Mouse (Mus musculus): ENCODE measurements around the gene Pglyrp1. TPM values are rescaled to one million over a fixed set of nuclear protein-coding genes. Genes with fewer than 3 reads are reported as not detected.

The Pglyrp1 gene
- total and polyA plus RNA-seq, 2 experiments from 2014 or later: 18.2 to 26.8 TPM

GRCm38 (mm10) chr7:18839865-18840264 is 31.3 kb upstream of the Pglyrp1 start, which contains the start of gene Mill2:
Gene Mill2, plus strand, starts transcription at chr7:18839966.
- peak within 1 kb of the TSS; percentile 68 for H3K9ac ChIP-seq (replicated peaks; ENCODE audit: low read length, poor library complexity, severe bottlenecking)
- no peak for DNase-seq (ENCODE audit: low spot score)
- H3K4me3 ChIP-seq (ENCODE audit: low read depth, low read length): peak within 1 kb of the TSS; percentile 36
- H3K27ac ChIP-seq (ENCODE audit: low read depth, low read length): peak within 1 kb of the TSS; percentile 68
- 18% methylated on average over 3 of the region's 3 CpGs for WGBS
- TF ChIP-seq CTCF (IDR thresholded peaks at IDR 0.05): no peak
- H3K36me3 ChIP-seq (ENCODE audit: insufficient read depth, low read length): no peaks in the 10 kb centered on the region
- H3K4me1 ChIP-seq (ENCODE audit: insufficient read depth, low read length): no peaks in the 10 kb centered on the region
- H3K9me3 ChIP-seq (ENCODE audit: low read length): no peaks in the 10 kb centered on the region
- H3K27me3 ChIP-seq (ENCODE audit: insufficient read depth, low read length): no peaks in the 10 kb centered on the region
- peak within 1 kb of the TSS; percentile 66 for H3K4me2 ChIP-seq (ENCODE audit: low read depth, low read length, poor library complexity, severe bottlenecking)
- ATAC-seq (ENCODE audit: low FRiP score): peak; percentile 42

- H3K27me3 ChIP-seq (ENCODE audit: insufficient read depth, low read length): no peaks in the 10 kb centered on the region
- DNase-seq (ENCODE audit: low spot score) (peak; percentile 65), ATAC-seq (ENCODE audit: low FRiP score) (peak; percentile 84)
- 4% methylated on average over 11 of the region's 17 CpGs for WGBS
- no peak for TF ChIP-seq CTCF (IDR thresholded peaks at IDR 0.05)
- no peaks in the 10 kb centered on the region for H3K36me3 ChIP-seq (ENCODE audit: insufficient read depth, low read length)
- peak overlapping the region; percentile 36 for H3K4me3 ChIP-seq (ENCODE audit: low read depth, low read length)
- H3K4me1 ChIP-seq (ENCODE audit: insufficient read depth, low read length): no peaks in the 10 kb centered on the region
- peak overlapping the region; percentile 66 for H3K4me2 ChIP-seq (ENCODE audit: low read depth, low read length, poor library complexity, severe bottlenecking)
- no peaks in the 10 kb centered on the region for H3K9me3 ChIP-seq (ENCODE audit: low read length)
- peak overlapping the region; percentile 68 for H3K9ac ChIP-seq (replicated peaks; ENCODE audit: low read length, poor library complexity, severe bottlenecking)
- peak overlapping the region; percentile 68 for H3K27ac ChIP-seq (ENCODE audit: low read depth, low read length)
Observed at GRCm38 (mm10) chr7:18840386-18841173, 30.6 kb upstream of the Pglyrp1 start.

GRCm38 (mm10) chr7:18841174-18841567 is 30.0 kb upstream of the Pglyrp1 start:
- H3K4me3 ChIP-seq (ENCODE audit: low read depth, low read length): peak overlapping the region; percentile 20
- H3K9ac ChIP-seq (replicated peaks; ENCODE audit: low read length, poor library complexity, severe bottlenecking): no peak overlapping the region
- no peaks in the 10 kb centered on the region for H3K4me1 ChIP-seq (ENCODE audit: insufficient read depth, low read length)
- H3K27ac ChIP-seq (ENCODE audit: low read depth, low read length): no peak overlapping the region
- no peaks in the 10 kb centered on the region for H3K36me3 ChIP-seq (ENCODE audit: insufficient read depth, low read length)
- no peak for TF ChIP-seq CTCF (IDR thresholded peaks at IDR 0.05)
- no peaks in the 10 kb centered on the region for H3K27me3 ChIP-seq (ENCODE audit: insufficient read depth, low read length)
- no peaks in the 10 kb centered on the region for H3K9me3 ChIP-seq (ENCODE audit: low read length)
- ATAC-seq (ENCODE audit: low FRiP score) (no peak), DNase-seq (ENCODE audit: low spot score) (no peak)
- peak overlapping the region; percentile 66 for H3K4me2 ChIP-seq (ENCODE audit: low read depth, low read length, poor library complexity, severe bottlenecking)
- 71% methylated on average over 1 of the region's 1 CpGs for WGBS

- no peak for TF ChIP-seq CTCF (IDR thresholded peaks at IDR 0.05)
Observed at GRCm38 (mm10) chr7:18844811-18845210, 26.3 kb upstream of the Pglyrp1 start.

GRCm38 (mm10) chr7:18848395-18848794 is 22.7 kb upstream of the Pglyrp1 start:
- WGBS: 97% methylated on average over 1 of the region's 1 CpGs

More at GRCm38 (mm10) chr7:18844811-18845210, 26.3 kb upstream of the Pglyrp1 start:
- Histone ChIP-seq H3K9ac (replicated peaks; ENCODE audit: low read length, poor library complexity, severe bottlenecking) (no peak overlapping the region), H3K4me2 (ENCODE audit: low read depth, low read length, poor library complexity, severe bottlenecking) (no peak overlapping the region), H3K27ac (ENCODE audit: low read depth, low read length) (no peak overlapping the region), H3K36me3 (ENCODE audit: insufficient read depth, low read length) (no peaks in the 10 kb centered on the region), H3K27me3 (ENCODE audit: insufficient read depth, low read length) (no peaks in the 10 kb centered on the region), H3K9me3 (ENCODE audit: low read length) (no peaks in the 10 kb centered on the region), H3K4me3 (ENCODE audit: low read depth, low read length) (no peak overlapping the region), H3K4me1 (ENCODE audit: insufficient read depth, low read length) (no peaks in the 10 kb centered on the region)
- ATAC-seq (ENCODE audit: low FRiP score): no peak
- 52% methylated on average over 5 of the region's 5 CpGs for WGBS
- DNase-seq (ENCODE audit: low spot score): no peak

GRCm38 (mm10) chr7:18858310-18858916 is 12.7 kb upstream of the Pglyrp1 start:
- ATAC-seq (ENCODE audit: low FRiP score) (no peak), DNase-seq (ENCODE audit: low spot score) (no peak)
- H3K27ac ChIP-seq (ENCODE audit: low read depth, low read length): no peak overlapping the region
- H3K36me3 ChIP-seq (ENCODE audit: insufficient read depth, low read length): no peaks in the 10 kb centered on the region
- H3K4me3 ChIP-seq (ENCODE audit: low read depth, low read length): no peak overlapping the region
- H3K9me3 ChIP-seq (ENCODE audit: low read length): no peaks in the 10 kb centered on the region
- no peak overlapping the region for H3K9ac ChIP-seq (replicated peaks; ENCODE audit: low read length, poor library complexity, severe bottlenecking)
- WGBS: 88% methylated on average over 5 of the region's 5 CpGs
- no peaks in the 10 kb centered on the region for H3K27me3 ChIP-seq (ENCODE audit: insufficient read depth, low read length)
- no peaks in the 10 kb centered on the region for H3K4me1 ChIP-seq (ENCODE audit: insufficient read depth, low read length)
- TF ChIP-seq CTCF (IDR thresholded peaks at IDR 0.05): no peak
- H3K4me2 ChIP-seq (ENCODE audit: low read depth, low read length, poor library complexity, severe bottlenecking): no peak overlapping the region

More at GRCm38 (mm10) chr7:18848395-18848794, 22.7 kb upstream of the Pglyrp1 start:
- Histone ChIP-seq H3K4me3 (ENCODE audit: low read depth, low read length) (no peak overlapping the region), H3K9me3 (ENCODE audit: low read length) (no peaks in the 10 kb centered on the region), H3K4me1 (ENCODE audit: insufficient read depth, low read length) (no peaks in the 10 kb centered on the region), H3K27ac (ENCODE audit: low read depth, low read length) (no peak overlapping the region), H3K9ac (replicated peaks; ENCODE audit: low read length, poor library complexity, severe bottlenecking) (no peak overlapping the region), H3K4me2 (ENCODE audit: low read depth, low read length, poor library complexity, severe bottlenecking) (no peak overlapping the region), H3K27me3 (ENCODE audit: insufficient read depth, low read length) (no peaks in the 10 kb centered on the region), H3K36me3 (ENCODE audit: insufficient read depth, low read length) (no peaks in the 10 kb centered on the region)
- TF ChIP-seq CTCF (IDR thresholded peaks at IDR 0.05): no peak
- ATAC-seq (ENCODE audit: low FRiP score) (no peak), DNase-seq (ENCODE audit: low spot score) (no peak)
